Mouse (Mus musculus): ENCODE data around the gene Strn4.

Strn4 gene

DNA sequence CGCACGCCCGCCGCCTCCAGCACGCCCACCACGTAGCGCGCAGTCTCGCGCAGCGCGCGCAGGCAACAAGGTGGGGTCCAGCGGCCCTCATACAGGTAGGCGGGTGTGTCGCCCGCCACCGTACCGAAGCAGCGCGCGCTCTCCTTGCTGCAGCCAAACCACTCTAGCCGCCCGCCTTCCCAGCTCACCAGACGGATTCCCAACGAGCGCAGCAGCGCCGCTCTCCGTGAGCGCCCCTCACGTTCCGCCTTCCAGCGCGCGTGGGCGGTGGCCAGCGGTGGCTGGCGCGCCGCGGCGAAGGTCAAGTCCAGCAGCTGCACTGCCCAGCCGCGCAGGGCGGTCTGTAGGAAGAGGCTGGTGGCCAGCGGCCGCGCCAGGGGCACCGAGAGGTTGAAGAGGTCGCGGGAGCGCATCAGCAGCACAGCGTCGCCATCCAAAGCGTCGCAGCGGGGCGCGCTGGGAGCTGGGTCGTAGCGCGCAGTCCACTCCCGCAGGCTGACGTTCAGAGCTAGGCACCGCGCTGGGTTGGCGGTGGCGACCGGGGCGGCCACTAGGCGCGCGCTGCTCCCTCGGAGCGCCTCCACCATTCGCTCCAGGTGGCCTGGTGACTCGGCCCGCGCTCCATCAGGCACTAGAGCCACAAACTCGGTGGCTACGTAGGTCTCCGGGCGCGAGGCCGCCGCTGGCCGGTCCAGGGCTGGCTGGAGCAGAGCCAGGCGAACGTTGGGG lies 4.6 kb upstream of the Strn4 start:
- no peak for DNase-seq (ENCODE audit: low read depth in 1 of 2, low spot score in 2 of 2)

DNA sequence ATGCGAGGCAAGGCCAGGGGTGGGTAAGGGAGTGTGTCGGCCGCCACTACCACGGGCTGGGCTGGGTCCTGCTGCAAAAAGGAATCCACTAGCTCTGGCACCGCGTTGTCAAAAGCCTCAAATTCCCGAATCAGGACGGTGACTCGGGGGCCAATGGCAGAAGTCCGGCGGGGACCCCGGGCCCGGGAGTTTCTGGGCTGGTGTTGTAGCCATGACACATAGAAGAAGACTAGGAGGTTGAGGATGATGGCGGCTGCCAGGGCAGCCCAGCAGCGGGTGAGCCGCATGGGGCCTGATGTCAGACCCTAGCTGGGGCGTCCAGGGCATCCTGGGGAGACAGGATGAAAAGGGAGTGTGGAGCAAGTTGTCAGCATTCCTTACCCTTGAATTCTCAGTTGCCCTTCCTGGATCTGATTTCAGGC lies 4.0 kb upstream of the Strn4 start:
- DNase-seq (ENCODE audit: low read depth in 1 of 2, low spot score in 2 of 2): no peak

DNA sequence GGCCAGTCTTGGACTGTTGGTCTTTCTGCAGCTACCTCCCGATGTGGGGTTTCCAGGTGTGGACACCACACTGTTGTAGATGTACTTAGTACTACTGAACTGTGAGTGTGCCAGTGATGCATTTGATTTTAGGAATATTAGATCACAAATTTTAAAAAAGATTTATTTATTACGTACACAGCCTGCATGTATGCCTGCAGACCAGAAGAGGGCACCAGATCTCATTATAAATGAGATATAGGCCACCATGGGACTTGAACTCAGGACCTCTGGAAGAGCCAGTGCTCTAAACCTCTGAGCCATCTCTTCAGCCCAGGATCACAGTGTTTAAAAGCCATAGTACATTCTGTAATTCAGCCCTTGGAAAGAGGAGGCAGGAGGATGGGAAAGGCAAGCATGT lies 3.2 kb upstream of the Strn4 start:
- no peak for DNase-seq (ENCODE audit: low read depth in 1 of 2, low spot score in 2 of 2)

DNA sequence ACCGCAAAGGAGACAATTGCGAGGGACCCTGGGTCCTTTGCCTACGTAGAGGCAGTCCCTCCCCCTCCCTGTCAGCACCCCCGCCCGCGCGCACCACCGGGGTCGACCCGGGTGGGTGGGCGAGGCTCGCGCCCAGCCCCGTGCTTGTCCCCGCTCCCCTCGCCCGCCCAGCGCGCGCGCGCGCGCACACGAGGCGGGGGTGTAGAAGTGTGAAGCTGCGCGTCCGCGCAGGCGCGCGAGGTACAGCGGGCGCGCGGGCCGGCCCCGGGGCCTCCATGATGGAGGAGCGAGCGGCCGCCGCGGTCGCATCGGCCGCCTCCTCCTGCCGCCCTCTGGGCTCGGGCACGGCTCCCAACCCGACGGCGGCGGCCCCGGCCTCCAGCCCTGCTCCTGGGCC lies 387 bp downstream of the Strn4 start:
- peak; percentile 6 to 27 for DNase-seq (ENCODE audit: low read depth in 1 of 2, low spot score in 2 of 2)

DNA sequence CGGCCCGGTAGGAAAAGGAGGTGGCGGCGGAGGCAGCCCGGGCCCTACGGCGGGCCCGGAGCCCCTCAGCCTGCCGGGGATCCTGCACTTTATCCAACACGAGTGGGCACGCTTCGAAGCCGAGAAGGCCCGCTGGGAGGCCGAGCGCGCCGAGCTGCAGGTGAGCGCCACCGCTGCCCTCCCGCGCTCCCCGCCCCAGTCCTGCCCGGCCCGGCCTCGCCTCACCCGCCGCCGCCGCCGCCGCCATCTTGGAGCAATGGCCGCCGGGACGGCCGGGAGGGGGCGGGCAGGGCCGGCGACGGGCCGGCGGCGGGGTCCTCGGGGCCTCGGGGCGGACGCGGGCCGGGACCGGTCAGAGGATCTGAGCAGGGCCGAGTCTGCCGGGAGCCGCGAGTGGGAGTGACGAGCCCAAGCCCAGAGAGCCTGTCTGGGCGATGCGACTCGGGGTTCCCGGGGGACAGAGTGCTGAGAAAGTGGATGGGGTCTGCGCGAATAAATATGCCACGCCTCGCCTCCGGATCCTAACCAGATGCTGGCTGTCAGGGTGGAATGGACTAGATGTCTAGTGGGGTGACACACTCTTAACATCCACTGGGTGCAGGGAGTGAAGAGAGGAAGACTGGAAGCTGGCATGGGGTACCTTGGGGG lies 910 bp downstream of the Strn4 start, which contains the start of gene Fkrp:
Fkrp (minus strand) TSS at position 258 of the 648 bp plus-strand sequence.
- DNase-seq (ENCODE audit: low read depth in 1 of 2, low spot score in 2 of 2): no peak

DNA sequence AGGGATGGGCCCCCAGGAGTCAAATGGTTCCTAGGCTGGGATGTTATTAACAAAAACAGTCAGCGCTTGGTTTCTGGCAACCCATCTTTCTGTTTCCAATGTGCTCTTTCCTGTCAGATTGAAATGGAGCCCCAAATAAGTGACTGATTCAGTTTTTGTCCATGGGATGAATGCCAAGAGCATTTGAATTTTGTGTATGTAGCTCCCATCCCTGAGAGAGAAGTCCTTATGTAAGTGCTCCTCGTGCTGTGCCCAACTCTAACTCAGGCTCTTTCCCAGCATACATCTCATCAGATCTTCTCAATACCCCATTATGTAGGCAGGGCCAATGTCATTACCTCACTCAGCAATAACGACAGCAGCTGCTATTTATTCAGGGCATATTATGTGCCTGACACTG lies 2.0 kb downstream of the Strn4 start:
- no peak for DNase-seq (ENCODE audit: low read depth in 1 of 2, low spot score in 2 of 2)

DNA sequence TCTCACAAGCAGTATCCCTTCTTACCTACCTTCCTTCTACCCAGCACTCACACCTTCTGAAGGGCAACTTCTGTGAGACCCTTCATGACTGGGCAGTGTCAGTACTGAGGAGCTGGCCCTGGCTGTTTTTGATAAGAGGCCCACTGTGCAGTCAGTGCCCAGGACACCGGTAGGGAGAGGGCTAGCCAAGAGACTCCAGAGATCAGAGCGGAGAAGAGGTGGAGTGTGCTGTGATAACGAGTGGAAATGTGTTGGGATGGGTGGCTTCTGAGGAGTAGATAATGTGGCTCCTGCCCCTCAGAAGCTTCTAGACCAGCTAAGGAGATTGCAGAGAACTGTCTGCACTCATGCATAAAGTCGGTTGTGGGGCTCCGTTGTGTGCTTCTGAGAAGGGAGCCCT lies 4.1 kb downstream of the Strn4 start:
- no peak for DNase-seq (ENCODE audit: low read depth in 1 of 2, low spot score in 2 of 2)

DNA sequence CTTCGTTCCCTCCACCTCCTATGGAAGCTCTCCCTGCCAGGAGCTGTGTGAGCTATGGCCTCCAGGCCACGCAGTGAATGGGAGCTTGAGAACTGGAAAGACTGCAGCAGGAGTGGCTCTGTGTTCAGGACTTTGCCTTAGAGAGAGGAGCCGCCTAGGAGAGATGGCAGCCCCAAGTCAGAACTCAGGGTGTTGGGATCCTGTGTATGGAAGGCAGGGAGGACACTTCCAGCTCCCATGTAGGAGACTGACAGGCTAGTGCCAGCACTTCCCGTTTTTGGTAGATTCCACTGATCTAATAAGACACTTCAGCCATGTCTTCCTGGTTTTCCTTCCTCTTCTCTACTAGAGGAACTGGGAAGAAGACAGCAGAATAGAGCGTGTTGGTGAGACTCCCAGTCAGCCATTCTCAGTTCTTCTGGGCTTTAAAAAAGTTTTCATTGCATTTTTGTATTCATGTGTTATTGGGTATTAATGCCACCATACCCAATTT lies 4.6 kb downstream of the Strn4 start:
- DNase-seq (ENCODE audit: low read depth in 1 of 2, low spot score in 2 of 2): no peak

DNA sequence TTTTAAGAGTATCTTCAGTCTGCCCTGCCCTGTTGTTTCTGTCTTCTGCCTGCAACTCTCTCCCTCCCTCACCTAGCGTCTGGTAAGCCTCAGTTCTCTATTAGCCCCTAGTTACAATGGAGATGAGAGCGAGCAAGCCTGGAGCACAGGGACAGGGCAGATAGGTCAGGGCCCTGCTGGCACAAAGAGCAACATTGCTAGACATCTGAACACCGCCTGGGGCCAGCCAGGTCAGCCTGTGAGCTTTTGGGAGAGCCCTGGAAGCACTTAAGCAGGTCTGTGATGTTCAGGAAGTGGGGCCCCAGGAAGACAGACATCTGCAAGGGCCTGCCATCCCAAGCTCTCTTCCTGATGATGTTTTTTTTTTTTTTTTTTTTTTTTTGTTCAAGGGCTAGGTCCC lies 5.4 kb downstream of the Strn4 start:
- DNase-seq (ENCODE audit: low read depth in 1 of 2, low spot score in 2 of 2): no peak

DNA sequence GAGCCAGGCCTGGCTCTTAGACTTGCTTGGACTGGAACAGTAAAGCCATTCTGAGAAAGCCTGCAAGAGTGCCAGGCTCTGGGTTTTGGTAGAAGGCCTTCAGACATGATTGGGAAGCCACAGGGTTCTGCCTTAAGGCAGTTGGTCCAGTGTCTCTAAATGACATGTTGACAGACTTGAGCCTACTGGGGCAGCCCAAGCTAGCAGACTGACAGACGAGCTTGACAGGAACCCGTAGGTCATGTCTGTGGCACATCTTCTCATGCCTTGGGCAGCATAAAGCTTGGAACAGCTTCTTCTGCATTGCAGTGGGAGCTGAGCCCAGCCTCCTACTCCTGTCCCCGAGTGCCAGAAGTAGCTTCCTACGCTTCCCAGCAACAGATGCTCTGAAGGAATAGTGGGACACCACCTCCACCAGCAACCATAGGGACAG lies 6.0 kb downstream of the Strn4 start:
- no peak for DNase-seq (ENCODE audit: low read depth in 1 of 2, low spot score in 2 of 2)

DNA sequence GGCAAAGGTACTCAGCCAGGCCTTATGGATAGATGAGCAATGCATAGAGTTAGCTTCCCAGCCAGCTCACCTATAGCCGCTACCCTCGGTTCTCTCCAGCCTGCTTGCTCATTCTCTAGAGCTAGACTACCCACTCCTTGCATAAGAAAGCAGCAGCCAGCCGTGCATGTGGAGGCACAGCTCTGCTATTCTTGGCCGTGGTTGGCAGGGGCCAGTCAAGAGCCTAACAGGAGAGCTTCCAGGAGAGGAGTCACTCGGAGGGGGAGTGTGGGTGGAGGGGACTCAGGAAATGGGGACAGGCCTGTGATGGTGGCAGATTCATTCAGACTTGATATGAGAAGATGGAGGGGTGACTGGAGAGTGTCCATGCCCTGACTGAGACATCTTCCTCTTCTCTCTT lies 8.0 kb downstream of the Strn4 start:
- DNase-seq (ENCODE audit: low read depth in 1 of 2, low spot score in 2 of 2): no peak

DNA sequence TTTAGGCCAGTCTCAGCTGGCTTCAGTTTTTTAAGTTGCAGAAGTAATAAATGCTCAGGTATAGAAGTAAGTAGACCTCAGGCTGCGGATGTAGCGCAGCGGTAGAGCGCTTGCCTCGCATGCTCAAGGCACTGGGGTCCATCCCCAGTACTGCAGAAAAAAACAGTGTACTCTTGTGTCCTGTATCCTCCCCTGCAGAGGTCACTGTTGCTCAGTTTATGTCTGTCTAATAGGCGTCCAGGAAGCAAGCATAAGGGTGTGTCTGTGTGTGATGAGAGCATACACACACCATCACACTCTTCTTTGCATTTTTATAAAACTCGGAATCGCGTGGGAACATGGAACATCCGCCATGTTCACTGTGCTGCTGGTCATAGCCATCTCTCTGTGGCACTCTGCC lies 10.1 kb downstream of the Strn4 start:
- no peak for DNase-seq (ENCODE audit: low read depth in 1 of 2, low spot score in 2 of 2)

DNA sequence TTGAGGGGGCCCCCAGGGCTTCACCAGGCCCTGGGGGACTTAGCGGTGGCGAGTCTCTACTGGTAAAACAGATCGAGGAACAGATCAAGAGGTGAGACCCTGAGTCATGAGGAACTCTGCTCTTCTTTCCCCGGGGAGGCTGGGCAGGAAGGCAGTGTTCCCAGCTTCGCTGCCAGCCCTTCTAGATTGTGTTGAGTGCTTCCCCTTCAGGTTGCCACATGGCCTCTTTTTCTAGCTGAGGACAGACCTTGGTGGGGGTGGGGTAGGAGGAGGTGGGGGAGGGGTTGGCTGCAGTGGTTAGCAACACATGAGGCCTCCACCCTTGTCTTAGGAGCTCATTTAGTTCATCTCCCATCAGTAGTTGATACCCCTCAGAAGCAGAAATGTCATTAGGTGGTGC lies 10.9 kb downstream of the Strn4 start:
- DNase-seq (ENCODE audit: low read depth in 1 of 2, low spot score in 2 of 2): no peak

DNA sequence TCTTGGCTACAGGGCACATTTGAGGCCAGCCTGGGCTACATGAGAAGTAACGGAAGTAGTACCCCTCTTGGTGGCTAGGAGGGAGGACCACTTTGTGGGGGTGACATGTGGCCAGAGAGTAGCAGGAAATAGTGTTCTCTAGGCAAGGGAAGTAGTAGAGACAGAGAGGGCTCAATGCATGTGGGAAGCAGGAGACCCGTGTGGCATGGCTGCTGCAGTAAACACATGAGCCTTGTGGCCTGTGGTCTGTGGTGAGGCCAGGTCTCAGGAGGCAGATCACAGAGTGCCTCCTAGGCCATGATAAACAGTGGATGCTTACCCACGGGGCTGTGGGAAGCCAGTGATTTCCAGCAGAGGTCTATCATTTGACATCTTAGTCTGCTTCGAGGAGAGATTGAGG lies 11.6 kb downstream of the Strn4 start:
- DNase-seq (ENCODE audit: low read depth in 1 of 2, low spot score in 2 of 2): no peak

DNA sequence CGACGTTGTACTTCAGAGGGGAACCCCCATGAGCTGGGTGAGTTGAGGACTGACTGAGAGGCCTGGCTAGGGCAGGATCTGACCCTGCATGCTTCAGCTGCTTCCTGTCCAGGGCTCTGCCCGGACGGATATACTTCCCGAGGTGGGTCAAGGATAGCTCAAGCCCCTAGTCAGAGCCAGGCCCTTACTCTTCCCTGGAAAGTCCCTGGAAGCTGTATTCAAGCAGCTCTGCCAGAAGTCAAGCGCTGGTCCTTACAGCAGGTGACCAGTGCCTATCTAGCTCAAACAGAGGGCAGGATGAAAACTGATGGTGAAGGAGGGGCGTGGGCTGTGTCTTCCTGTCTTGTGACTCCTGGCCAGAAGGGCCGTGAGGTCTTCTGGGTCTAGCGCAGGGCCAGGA lies 14.8 kb downstream of the Strn4 start:
- DNase-seq (ENCODE audit: low read depth in 1 of 2, low spot score in 2 of 2): no peak

DNA sequence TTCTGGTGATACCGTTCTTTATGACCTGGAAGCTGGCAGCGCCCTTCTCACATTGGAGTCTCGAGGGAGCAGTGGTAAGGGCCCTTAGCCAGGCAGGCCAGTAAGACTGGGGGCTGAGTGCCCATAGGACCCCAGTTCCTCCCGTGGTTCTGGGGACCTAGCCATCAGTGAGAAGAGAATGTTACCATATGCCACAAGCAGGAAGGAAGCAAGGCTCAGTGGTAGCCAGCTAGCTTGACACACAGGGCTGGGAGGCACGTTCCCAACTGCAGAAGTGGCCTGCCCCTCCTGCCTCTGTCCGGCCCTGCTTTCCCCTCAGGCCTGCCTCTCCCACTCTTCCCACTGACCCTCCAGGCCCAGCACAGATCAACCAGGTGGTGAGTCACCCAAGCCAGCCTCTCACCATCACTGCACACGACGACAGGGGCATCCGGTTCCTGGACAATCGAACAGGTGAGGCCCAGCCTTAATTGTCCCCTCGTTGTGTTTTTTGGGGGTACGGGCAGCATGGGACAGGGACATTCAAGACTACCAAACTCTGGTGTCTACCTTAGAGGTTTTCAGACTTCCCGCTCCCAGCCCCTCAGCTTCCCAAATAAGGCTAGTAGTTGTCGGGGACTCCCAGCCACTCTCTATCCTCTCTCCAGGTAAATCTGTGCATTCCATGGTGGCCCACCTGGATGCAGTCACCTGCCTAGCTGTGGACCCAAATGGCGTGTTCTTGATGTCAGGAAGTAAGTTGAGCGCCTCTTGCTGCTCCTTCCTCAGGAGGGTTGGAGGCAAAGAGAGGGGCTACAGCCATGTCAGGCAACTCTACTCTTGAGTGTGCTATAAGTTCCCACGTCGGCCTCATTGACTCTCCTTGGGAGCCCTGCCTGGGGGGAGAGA lies 22.5 kb downstream of the Strn4 start:
- no peak for DNase-seq (ENCODE audit: low read depth in 1 of 2, low spot score in 2 of 2)

DNA sequence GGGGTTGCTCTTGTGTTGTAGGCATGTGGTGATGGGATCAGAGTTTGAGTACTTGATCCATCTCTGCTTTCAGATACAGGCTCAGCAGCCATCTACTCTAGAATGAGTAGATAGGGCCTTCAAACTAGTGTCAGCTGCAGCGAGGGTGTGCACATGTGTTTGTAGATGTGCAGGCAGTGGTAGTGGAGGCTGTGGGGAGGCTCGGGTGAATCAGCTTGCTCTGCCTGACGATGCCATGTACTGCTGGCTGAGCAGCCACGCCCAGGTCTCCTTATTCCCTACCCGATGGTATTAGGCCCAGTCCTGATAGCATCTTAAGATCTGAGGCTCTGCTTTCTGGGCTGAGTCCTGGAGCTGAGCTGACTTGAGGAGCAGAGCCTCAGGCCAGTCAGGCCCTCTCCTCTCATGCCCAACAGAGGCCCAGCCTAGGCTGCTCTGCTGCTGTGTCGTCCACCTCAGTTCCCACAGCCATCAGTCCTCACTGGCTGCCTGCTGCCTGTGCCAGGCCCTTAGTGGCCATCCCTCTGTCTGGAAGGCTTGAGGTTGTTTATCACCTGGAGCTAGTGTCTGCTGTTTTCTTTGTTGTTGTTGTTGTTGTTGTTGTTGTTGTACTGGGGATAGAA lies 23.2 kb downstream of the Strn4 start:
- DNase-seq (ENCODE audit: low read depth in 1 of 2, low spot score in 2 of 2): no peak

DNA sequence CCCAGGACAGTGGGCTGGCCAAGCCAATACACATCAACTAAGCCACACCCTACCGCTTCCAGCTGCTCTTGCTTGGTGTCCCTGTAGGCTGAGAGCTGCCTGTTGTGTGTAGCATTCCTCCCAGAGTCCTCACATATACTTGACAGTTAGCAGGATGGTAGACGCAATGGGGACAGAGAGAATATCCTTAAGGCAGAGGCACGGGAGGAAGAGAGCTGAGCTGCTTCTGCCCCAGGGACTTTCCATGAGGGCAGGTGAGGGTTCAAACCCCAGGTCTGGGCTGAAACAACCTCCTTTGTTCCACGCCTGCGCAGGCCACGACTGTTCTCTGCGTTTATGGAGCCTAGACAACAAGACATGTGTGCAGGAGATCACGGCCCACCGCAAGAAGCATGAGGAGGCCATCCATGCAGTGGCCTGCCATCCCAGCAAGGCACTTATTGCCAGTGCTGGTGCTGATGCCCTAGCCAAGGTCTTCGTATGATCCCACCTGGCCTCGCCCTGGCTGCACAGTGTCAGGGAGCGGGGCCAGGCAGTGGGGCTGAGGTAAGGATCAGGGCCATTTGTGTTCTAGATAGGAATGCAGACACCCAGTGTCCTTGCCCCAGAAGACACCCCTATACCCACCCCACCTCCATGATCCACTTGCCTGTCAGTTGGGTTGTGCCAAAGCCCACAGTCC lies 23.9 kb downstream of the Strn4 start:
- DNase-seq (ENCODE audit: low read depth in 1 of 2, low spot score in 2 of 2): no peak

DNA sequence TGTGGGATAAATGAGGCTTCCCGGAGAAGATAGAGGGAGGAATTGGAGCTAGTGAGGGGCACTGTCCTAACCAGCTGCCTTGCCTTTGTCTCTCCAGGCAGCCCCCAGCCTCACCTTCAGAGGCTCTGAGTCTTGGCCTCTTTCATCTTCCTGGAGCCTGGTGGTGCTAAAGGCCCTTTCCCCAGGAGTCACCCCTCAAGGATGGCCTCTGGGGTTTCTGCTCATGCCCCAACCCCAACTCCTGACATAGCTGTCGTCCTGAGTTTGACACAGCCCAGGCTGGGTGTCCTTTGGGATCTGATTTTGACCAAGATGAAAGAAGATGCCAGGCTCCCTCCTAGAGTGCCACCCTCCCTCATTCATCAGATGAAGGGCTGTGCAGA lies 24.4 kb downstream of the Strn4 start:
- no peak for DNase-seq (ENCODE audit: low read depth in 1 of 2, low spot score in 2 of 2)

DNA sequence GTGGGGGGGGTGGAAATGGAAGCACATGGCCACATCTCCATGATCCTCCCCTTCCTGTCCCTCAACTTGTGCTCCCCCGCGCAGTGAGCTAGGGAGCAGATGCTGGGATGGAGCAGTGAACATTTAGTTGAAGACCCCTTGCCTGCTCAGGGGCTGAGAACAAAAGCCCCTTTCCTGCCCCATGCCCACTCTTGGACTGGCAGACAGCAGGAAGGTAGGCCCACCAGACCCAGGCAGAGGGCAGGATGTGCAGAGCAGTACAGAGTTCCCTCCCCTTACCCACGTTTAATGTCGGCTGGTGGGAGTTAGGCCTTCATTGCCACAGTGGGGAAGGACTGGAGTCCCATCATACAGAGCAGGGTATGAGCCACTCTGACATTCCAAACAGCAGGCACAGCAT lies 25.4 kb downstream of the Strn4 start:
- DNase-seq (ENCODE audit: low read depth in 1 of 2, low spot score in 2 of 2): no peak
